Mouse (Mus musculus) midbrain, postnatal 0 days (tissue): Measurements from ENCODE around the gene Cilp2. TPM values are rescaled to one million over a fixed set of nuclear protein-coding genes. Genes with fewer than 3 reads are reported as not detected.

Experiments
- ATAC-seq: fragments of 200-750 bp; cut with Nextera tagmentation; 2 replicates; pipeline ENCODE4 v1.8.0; 2017; ENCODE audit warnings: moderate number of reproducible peaks, mild to moderate bottlenecking, moderate TSS enrichment, moderate library complexity; ENCODE audit not compliant: low FRiP score
- DNase-seq: peaks from one replicate; pipeline ENCODE4 v3.0.0-alpha.2; 2015; ENCODE audit warnings: low spot score
- H3K27ac ChIP-seq: fragments of 300-500 bp; sonication (generic); 2 replicates; pipeline ENCODE4 v1.5.1; 2014; ENCODE audit warnings: low read depth, mild to moderate bottlenecking, low read length, mixed read lengths
- H3K27me3 ChIP-seq: fragments of 300-500 bp; sonication (generic); 2 replicates; pipeline ENCODE4 v1.6.1; 2014; ENCODE audit warnings: low read length, control low read depth, mixed read lengths; ENCODE audit not compliant: insufficient read depth
- H3K36me3 ChIP-seq: fragments of 300-500 bp; sonication (generic); 2 replicates; pipeline ENCODE4 v1.6.1; 2014; ENCODE audit warnings: low read length, control low read depth, mixed read lengths; ENCODE audit not compliant: insufficient read depth
- H3K4me1 ChIP-seq: fragments of 300-500 bp; sonication (generic); 2 replicates; pipeline ENCODE4 v1.6.1; 2014; ENCODE audit warnings: mild to moderate bottlenecking, control low read depth, antibody characterized with exemption, low read length, mixed read lengths; ENCODE audit not compliant: insufficient read depth
- H3K4me2 ChIP-seq: fragments of 300-500 bp; sonication (generic); 2 replicates; pipeline ENCODE4 v1.6.1; 2014; ENCODE audit warnings: low read depth, mild to moderate bottlenecking, low read length, mixed read lengths; ENCODE audit not compliant: poor library complexity, severe bottlenecking
- H3K4me3 ChIP-seq: fragments of 300-500 bp; sonication (generic); 2 replicates; pipeline ENCODE4 v1.5.1; 2014; ENCODE audit warnings: low read depth, mild to moderate bottlenecking, low read length, moderate library complexity
- H3K9ac ChIP-seq: fragments of 300-500 bp; sonication (generic); replicated peaks from 2 replicates; pipeline ENCODE4 v1.6.1; 2014; ENCODE audit warnings: mild to moderate bottlenecking, low read length, moderate library complexity, mixed read lengths; ENCODE audit not compliant: poor library complexity, severe bottlenecking
- H3K9me3 ChIP-seq: fragments of 300-500 bp; sonication (generic); 2 replicates; pipeline ENCODE4 v1.6.1; 2016; ENCODE audit warnings: low read length, control low read depth
- CTCF ChIP-seq: IDR thresholded peaks from 2 replicates; pipeline ENCODE4 v1.5.1; 2016; ENCODE audit warnings: antibody characterized with exemption, mild to moderate bottlenecking
- WGBS: fragments of 180-500 bp; shearing (Covaris S2); extraction: QIAGEN DNeasy Blood & Tissue Kit; methylation state at CpG from one replicate; pipeline ENCODE4 v1.1.7; 2014; 5-methylcytosine and 5-hydroxymethylcytosine counted together
- polyA plus RNA-seq: library from polyadenylated mRNA; unstranded; fragments of >200 nt; fragmentation: Nextera tagmentation; extraction: Ambion mirVana; gene quantifications from 2 replicates; pipeline ENCODE4 v1.2.1, GENCODE M21; 2015
- total RNA-seq: library from RNA; depleted of rRNA; stranded (reverse); fragments of >200 nt; gene quantifications from 2 replicates; pipeline ENCODE4 v1.2.3, GENCODE M21; 2014

Cilp2 gene
- total and polyA plus RNA-seq, 2 experiments from 2014 or later: 8.0 to 12.0 TPM

GRCm38 (mm10) chr8:69881261-69881865 lies 6.1 kb downstream of the Cilp2 start:
- no peaks in the 10 kb centered on the region for H3K36me3 ChIP-seq
- peak overlapping the region; percentile 38 for H3K4me3 ChIP-seq
- peaks cover 70% of the 10 kb centered on the region for H3K27me3 ChIP-seq
- WGBS: 21% methylated on average over 79 of the region's 79 CpGs
- no peak overlapping the region for H3K27ac ChIP-seq
- 0 out of 2 replicates have a peak overlapping the region, but pooled peaks have one; percentile 44 for H3K9ac ChIP-seq
- H3K4me1 ChIP-seq: peaks cover 6% of the 10 kb centered on the region; the same call in 1 of the 2 replicates
- H3K9me3 ChIP-seq: no peaks in the 10 kb centered on the region
- ATAC-seq: peak; percentile 31
- no peak for DNase-seq
- TF ChIP-seq CTCF: no peak
- H3K4me2 ChIP-seq: peak overlapping the region; percentile 49

GRCm38 (mm10) chr8:69880841-69881240 lies 6.6 kb downstream of the Cilp2 start:
- Histone ChIP-seq H3K27ac (no peak overlapping the region), H3K9ac (no peak overlapping the region), H3K4me2 (peak overlapping the region; percentile 49), H3K4me3 (peak overlapping the region; percentile 38), H3K9me3 (no peaks in the 10 kb centered on the region), H3K36me3 (no peaks in the 10 kb centered on the region), H3K27me3 (peaks cover 65% of the 10 kb centered on the region), H3K4me1 (peaks cover 4% of the 10 kb centered on the region; the same call in 1 of the 2 replicates)
- DNase-seq (no peak), ATAC-seq (no peak)
- no peak for TF ChIP-seq CTCF
- 12% methylated on average over 37 of the region's 37 CpGs for WGBS

- DNase-seq (no peak), ATAC-seq (no peak)
- no peaks in the 10 kb centered on the region for H3K9me3 ChIP-seq
- H3K27me3 ChIP-seq: peaks cover 54% of the 10 kb centered on the region
- 53% methylated on average over 8 of the region's 8 CpGs for WGBS
- no peak overlapping the region for H3K9ac ChIP-seq
- TF ChIP-seq CTCF: no peak
- H3K4me2 ChIP-seq: 0 out of 2 replicates have a peak overlapping the region, but pooled peaks have one; percentile 49
- peak overlapping the region; percentile 38; the same call in 1 of the 2 replicates for H3K4me3 ChIP-seq
- no peaks in the 10 kb centered on the region for H3K36me3 ChIP-seq
- H3K4me1 ChIP-seq: 0 out of 2 replicates have a peak, but pooled peaks cover 2% of the 10 kb centered on the region
- H3K27ac ChIP-seq: no peak overlapping the region
Measured at GRCm38 (mm10) chr8:69879678-69880077, 7.8 kb downstream of the Cilp2 start.

GRCm38 (mm10) chr8:69877992-69878391 lies 9.5 kb downstream of the Cilp2 start:
- DNase-seq (no peak), ATAC-seq (no peak)
- no peaks in the 10 kb centered on the region for H3K36me3 ChIP-seq
- H3K27me3 ChIP-seq: peaks cover 37% of the 10 kb centered on the region
- no peak overlapping the region for H3K4me2 ChIP-seq
- H3K9me3 ChIP-seq: no peaks in the 10 kb centered on the region
- H3K9ac ChIP-seq: no peak overlapping the region
- WGBS: 39% methylated on average over 3 of the region's 3 CpGs
- H3K4me3 ChIP-seq: no peak overlapping the region
- no peak overlapping the region for H3K27ac ChIP-seq
- TF ChIP-seq CTCF: no peak
- 0 out of 2 replicates have a peak, but pooled peaks cover 2% of the 10 kb centered on the region for H3K4me1 ChIP-seq

GRCm38 (mm10) chr8:69877396-69877795 lies 10.1 kb downstream of the Cilp2 start:
- no peak for TF ChIP-seq CTCF

GRCm38 (mm10) chr8:69876967-69877366 lies 10.5 kb downstream of the Cilp2 start:
- Histone ChIP-seq H3K27me3 (peaks cover 27% of the 10 kb centered on the region), H3K9me3 (no peaks in the 10 kb centered on the region), H3K27ac (no peak overlapping the region), H3K9ac (no peak overlapping the region), H3K4me2 (no peak overlapping the region), H3K36me3 (0 out of 2 replicates have a peak, but pooled peaks cover 1% of the 10 kb centered on the region), H3K4me1 (0 out of 2 replicates have a peak, but pooled peaks cover 2% of the 10 kb centered on the region), H3K4me3 (no peak overlapping the region)
- no peak for ATAC-seq
- WGBS: 77% methylated on average over 10 of the region's 10 CpGs
- no peak for TF ChIP-seq CTCF
- DNase-seq: no peak

More at GRCm38 (mm10) chr8:69877396-69877795, 10.1 kb downstream of the Cilp2 start:
- ATAC-seq: no peak
- Histone ChIP-seq H3K4me3 (no peak overlapping the region), H3K4me1 (0 out of 2 replicates have a peak, but pooled peaks cover 2% of the 10 kb centered on the region), H3K9ac (no peak overlapping the region), H3K9me3 (no peaks in the 10 kb centered on the region), H3K27ac (no peak overlapping the region), H3K27me3 (peaks cover 31% of the 10 kb centered on the region), H3K4me2 (no peak overlapping the region), H3K36me3 (no peaks in the 10 kb centered on the region)
- DNase-seq: no peak
- 95% methylated on average over 4 of the region's 4 CpGs for WGBS
